Mouse (Mus musculus) adipocyte (in vitro differentiated cells): ENCODE measurements around the gene Atraid.

Experiments used
- DNase-seq: peaks from one replicate; pipeline ENCODE4 v3.0.0-alpha.2; 2016; ENCODE audit warnings: low spot score

Gene Atraid

GRCm38 (mm10) chr5:31094799-31095691 is 46.9 kb downstream of the Atraid start:
- no peak for DNase-seq

GRCm38 (mm10) chr5:31095711-31096480 is 47.8 kb downstream of the Atraid start:
- no peak for DNase-seq
